ENCODE assay signal across 11 mouse cellular contexts in genomic region chr2:133761496-133761895, GRCm38 (mm10).
A peak's percentile ranks its signal among the peaks of the same experiment; 100 is the strongest.
DNase-seq lines count a peak whose midpoint lies in the region; ATAC-seq and TF ChIP-seq lines count a peak whose summit lies in the region.
"Had no signal": no experiment of that assay in that cellular context is flagged by ENCODE, and none has a peak within 500 bp of the region (broad histone marks: within the 10 kb centered on the region; RNA-seq: fewer than 3 reads in every experiment).

No protein-coding gene starts in this region.

- H3K4me2 ChIP-seq in forebrain, embryonic 14.5 days (ENCODE audit: low read length) = no peak overlapping the region
- H3K4me2 ChIP-seq in forebrain, embryonic 16.5 days (ENCODE audit: low read length) = no peak overlapping the region
- H3K4me2 ChIP-seq in lung, postnatal 0 days (replicated peaks; ENCODE audit: low read depth, low read length) = no peak overlapping the region
- no peak overlapping the region for H3K4me2 ChIP-seq in neural tube, embryonic 15.5 days
- H3K4me2 ChIP-seq: midbrain, embryonic 12.5 days had no signal

- no peaks in the 10 kb centered on the region for H3K36me3 ChIP-seq in forebrain, embryonic 14.5 days (ENCODE audit: control insufficient read depth, insufficient read depth, low read length)
- no peaks in the 10 kb centered on the region for H3K36me3 ChIP-seq in forebrain, embryonic 16.5 days (ENCODE audit: control insufficient read depth, insufficient read depth)
- H3K36me3 ChIP-seq in lung, postnatal 0 days (ENCODE audit: insufficient read depth, low read length) = no peaks in the 10 kb centered on the region
- no peaks in the 10 kb centered on the region for H3K36me3 ChIP-seq in neural tube, embryonic 15.5 days
- H3K36me3 ChIP-seq: midbrain, embryonic 12.5 days had no signal

- H3K4me1 ChIP-seq in forebrain, embryonic 14.5 days (ENCODE audit: control insufficient read depth, insufficient read depth, low read length) = no peaks in the 10 kb centered on the region
- H3K4me1 ChIP-seq in forebrain, embryonic 16.5 days (replicated peaks; ENCODE audit: control insufficient read depth, insufficient read depth, low read length) = no peaks in the 10 kb centered on the region
- no peaks in the 10 kb centered on the region for H3K4me1 ChIP-seq in lung, postnatal 0 days (ENCODE audit: insufficient read depth, low read depth, low read length)
- no peaks in the 10 kb centered on the region for H3K4me1 ChIP-seq in neural tube, embryonic 15.5 days
- H3K4me1 ChIP-seq: midbrain, embryonic 12.5 days had no signal

- H3K27ac ChIP-seq in forebrain, embryonic 14.5 days (ENCODE audit: low read depth, low read length) = no peak overlapping the region
- no peak overlapping the region for H3K27ac ChIP-seq in forebrain, embryonic 16.5 days (ENCODE audit: low read length)
- H3K27ac ChIP-seq in lung, postnatal 0 days (ENCODE audit: low read length) = no peak overlapping the region
- H3K27ac ChIP-seq in neural tube, embryonic 15.5 days (replicated peaks) = no peak overlapping the region
- no peak overlapping the region for H3K27ac ChIP-seq in left cerebral cortex, adult 2 months
- H3K27ac ChIP-seq: midbrain, embryonic 12.5 days had no signal

- peak; percentile 2 for DNase-seq in forebrain, embryonic 14.5 days (ENCODE audit: low spot score)
- DNase-seq in layer of hippocampus, adult 9-11 months = peak; percentile 4
- DNase-seq in layer of hippocampus, postnatal 36 days = no peak
- DNase-seq in adrenal gland, postnatal 14 days = peak; percentile 62
- peak; percentile 97 for DNase-seq in lung, postnatal 0 days (ENCODE audit: low spot score)
- no peak for DNase-seq in left cerebral cortex, adult 2 months (ENCODE audit: extremely low spot score in 1 of 2, low spot score in 2 of 2)
- DNase-seq: forebrain, postnatal 0 days had no signal

- WGBS in forebrain, embryonic 14.5 days = 51% methylated on average over 7 of the region's 7 CpGs
- 60% methylated on average over 7 of the region's 7 CpGs for WGBS in forebrain, embryonic 16.5 days
- 42% methylated on average over 7 of the region's 7 CpGs for WGBS in lung, postnatal 0 days
- 69% methylated on average over 7 of the region's 7 CpGs for WGBS in neural tube, embryonic 15.5 days

- H3K4me3 ChIP-seq in forebrain, embryonic 14.5 days (ENCODE audit: low read depth, low read length) = no peak overlapping the region
- H3K4me3 ChIP-seq in forebrain, embryonic 16.5 days (replicated peaks; ENCODE audit: low read length) = no peak overlapping the region
- no peak overlapping the region for H3K4me3 ChIP-seq in lung, postnatal 0 days (ENCODE audit: low read depth, low read length)
- H3K4me3 ChIP-seq in neural tube, embryonic 15.5 days (replicated peaks) = no peak overlapping the region
- no peak overlapping the region for H3K4me3 ChIP-seq in left cerebral cortex, adult 2 months
- H3K4me3 ChIP-seq: midbrain, embryonic 12.5 days had no signal

- intact Hi-C loops in left cerebral cortex, adult 2 months (cut with DNase I) = no loop called here

- peak; percentile 91 for TF ChIP-seq EP300 in lung, postnatal 0 days (IDR thresholded peaks at IDR 0.05)

- H3K9me3 ChIP-seq in forebrain, embryonic 14.5 days (replicated peaks; ENCODE audit: control insufficient read depth, low read length) = no peaks in the 10 kb centered on the region
- no peaks in the 10 kb centered on the region for H3K9me3 ChIP-seq in forebrain, embryonic 16.5 days (ENCODE audit: control insufficient read depth, low read length)
- no peaks in the 10 kb centered on the region for H3K9me3 ChIP-seq in lung, postnatal 0 days (ENCODE audit: low read length)
- H3K9me3 ChIP-seq in neural tube, embryonic 15.5 days (replicated peaks) = no peaks in the 10 kb centered on the region
- H3K9me3 ChIP-seq: midbrain, embryonic 12.5 days had no signal

- no peak for TF ChIP-seq CTCF in lung, postnatal 0 days (IDR thresholded peaks at IDR 0.05)
- TF ChIP-seq CTCF in left cerebral cortex, adult 2 months (IDR thresholded peaks at IDR 0.05) = no peak

- H3K9ac ChIP-seq in forebrain, embryonic 14.5 days (ENCODE audit: low read length) = no peak overlapping the region
- H3K9ac ChIP-seq in forebrain, embryonic 16.5 days (replicated peaks; ENCODE audit: low read depth, low read length) = no peak overlapping the region
- H3K9ac ChIP-seq in lung, postnatal 0 days (replicated peaks; ENCODE audit: low read depth) = no peak overlapping the region
- no peak overlapping the region for H3K9ac ChIP-seq in neural tube, embryonic 15.5 days (replicated peaks)
- H3K9ac ChIP-seq: forebrain, postnatal 0 days; midbrain, embryonic 12.5 days had no signal

- no peak for ATAC-seq in forebrain, embryonic 14.5 days
- ATAC-seq in forebrain, embryonic 16.5 days = no peak
- ATAC-seq in lung, postnatal 0 days = peak; percentile 97
- no peak for ATAC-seq in neural tube, embryonic 15.5 days (ENCODE audit: low FRiP score)
- ATAC-seq: forebrain, postnatal 0 days; Patski had no signal

- H3K27me3 ChIP-seq in forebrain, embryonic 14.5 days (replicated peaks; ENCODE audit: control insufficient read depth, insufficient read depth, low read length) = no peaks in the 10 kb centered on the region
- H3K27me3 ChIP-seq in forebrain, embryonic 16.5 days (replicated peaks; ENCODE audit: control insufficient read depth, insufficient read depth, low read length) = no peaks in the 10 kb centered on the region
- no peaks in the 10 kb centered on the region for H3K27me3 ChIP-seq in lung, postnatal 0 days (replicated peaks; ENCODE audit: insufficient read depth, low read length)
- no peaks in the 10 kb centered on the region for H3K27me3 ChIP-seq in neural tube, embryonic 15.5 days (replicated peaks)
- H3K27me3 ChIP-seq: midbrain, embryonic 12.5 days had no signal

Comparison
In these comparisons a context has a peak if more than half of its experiments do, and no peak if none do; other contexts are left out.
1. DNase-seq: peak in forebrain, embryonic 14.5 days (single experiment), layer of hippocampus, adult 9-11 months (single experiment), adrenal gland, postnatal 14 days (single experiment) and lung, postnatal 0 days (single experiment); none in layer of hippocampus, postnatal 36 days (0 of 2) and left cerebral cortex, adult 2 months (0 of 2).